Mouse (Mus musculus) E14TG2a.4 (cell line): ENCODE results near the gene Stat6.
A peak's percentile ranks its signal among the peaks of the same experiment; 100 is the strongest.

Source experiments
- H3K27me3 ChIP-seq: 2 replicates; pipeline ENCODE4 v1.6.1; 2014; ENCODE audit warnings: low read length, control low read depth; ENCODE audit not compliant: insufficient read depth
- H3K36me3 ChIP-seq: 2 replicates; pipeline ENCODE4 v1.6.1; 2014; ENCODE audit warnings: low read length, control low read depth; ENCODE audit not compliant: insufficient read depth
- H3K4me1 ChIP-seq: replicated peaks from 2 replicates; pipeline ENCODE4 v1.6.1; 2014; ENCODE audit warnings: low read depth, low read length, control low read depth
- H3K4me3 ChIP-seq: replicated peaks from 2 replicates; pipeline ENCODE4 v1.5.1; 2014; ENCODE audit warnings: mild to moderate bottlenecking, low read length
- H3K9me3 ChIP-seq: 2 replicates; pipeline ENCODE4 v1.6.1; 2014; ENCODE audit warnings: low read length, control low read depth
- CTCF ChIP-seq: conservative IDR thresholded peaks from 2 replicates; pipeline ENCODE4 v1.5.1; 2014; ENCODE audit warnings: low read length
- NANOG ChIP-seq: IDR thresholded peaks from 2 replicates; pipeline ENCODE4 v1.6.1; 2014; ENCODE audit warnings: borderline replicate concordance, low read length, mixed read lengths
- POU5F1 ChIP-seq: IDR thresholded peaks from 2 replicates; pipeline ENCODE4 v1.6.1; 2014; ENCODE audit warnings: low read length, borderline replicate concordance

Stat6 gene

GRCm38 (mm10) chr10:127619119-127619721 is 23.6 kb upstream of the Stat6 start:
- Histone ChIP-seq H3K4me1 (peaks cover 73% of the 10 kb centered on the region), H3K36me3 (peaks cover 4% of the 10 kb centered on the region), H3K9me3 (no peaks in the 10 kb centered on the region), H3K27me3 (peaks cover 23% of the 10 kb centered on the region), H3K4me3 (peak overlapping the region; percentile 67; the same call in 1 of the 2 replicates)
- TF ChIP-seq NANOG: no peak
- no peak for TF ChIP-seq POU5F1
- no peak for TF ChIP-seq CTCF

GRCm38 (mm10) chr10:127619941-127620405 is 22.8 kb upstream of the Stat6 start:
- TF ChIP-seq POU5F1: no peak
- TF ChIP-seq CTCF: no peak
- TF ChIP-seq NANOG: no peak
- Histone ChIP-seq H3K4me1 (peaks cover 65% of the 10 kb centered on the region), H3K36me3 (peaks cover 4% of the 10 kb centered on the region), H3K9me3 (no peaks in the 10 kb centered on the region), H3K4me3 (peak overlapping the region; percentile 79), H3K27me3 (peaks cover 23% of the 10 kb centered on the region)

GRCm38 (mm10) chr10:127620406-127621190 is 22.2 kb upstream of the Stat6 start, which contains the start of gene Lrp1:
Gene Lrp1, minus strand, starts transcription at chr10:127621148.
- Histone ChIP-seq H3K27me3 (peaks cover 23% of the 10 kb centered on the region), H3K4me1 (peaks cover 59% of the 10 kb centered on the region)

GRCm38 (mm10) chr10:127621191-127622056 is 21.4 kb upstream of the Stat6 start:
- TF ChIP-seq CTCF (no peak), POU5F1 (no peak), NANOG (no peak)
- Histone ChIP-seq H3K4me3 (peak overlapping the region; percentile 96), H3K27me3 (peaks cover 21% of the 10 kb centered on the region), H3K4me1 (peaks cover 51% of the 10 kb centered on the region), H3K36me3 (peaks cover 7% of the 10 kb centered on the region), H3K9me3 (peaks cover 6% of the 10 kb centered on the region)

More at GRCm38 (mm10) chr10:127620406-127621190, 22.2 kb upstream of the Stat6 start, which contains the start of gene Lrp1:
- TF ChIP-seq POU5F1: no peak
- TF ChIP-seq CTCF: no peak
- TF ChIP-seq NANOG: no peak
- Histone ChIP-seq H3K36me3 (peaks cover 7% of the 10 kb centered on the region), H3K4me3 (peak within 1 kb of the TSS; percentile 96), H3K9me3 (no peaks in the 10 kb centered on the region; the same call in 1 of the 2 replicates)

- Histone ChIP-seq H3K36me3 (peaks cover 7% of the 10 kb centered on the region), H3K4me3 (peak overlapping the region; percentile 96), H3K27me3 (peaks cover 21% of the 10 kb centered on the region), H3K4me1 (peaks cover 45% of the 10 kb centered on the region), H3K9me3 (peaks cover 11% of the 10 kb centered on the region)
- no peak for TF ChIP-seq POU5F1
- TF ChIP-seq NANOG: no peak
- no peak for TF ChIP-seq CTCF
These were observed 20.8 kb upstream of the Stat6 start for GRCm38 (mm10) chr10:127622057-127622392.

GRCm38 (mm10) chr10:127622661-127623060 is 20.1 kb upstream of the Stat6 start:
- peaks cover 21% of the 10 kb centered on the region for H3K27me3 ChIP-seq
- H3K4me1 ChIP-seq: peaks cover 38% of the 10 kb centered on the region
- H3K4me3 ChIP-seq: 0 out of 2 replicates have a peak overlapping the region, but pooled peaks have one; percentile 96
- TF ChIP-seq NANOG (no peak), POU5F1 (no peak), CTCF (no peak)
- peaks cover 11% of the 10 kb centered on the region for H3K9me3 ChIP-seq
- H3K36me3 ChIP-seq: peaks cover 7% of the 10 kb centered on the region

GRCm38 (mm10) chr10:127623439-127624216 is 19.2 kb upstream of the Stat6 start:
- Histone ChIP-seq H3K4me1 (peaks cover 31% of the 10 kb centered on the region), H3K4me3 (no peak overlapping the region), H3K9me3 (peaks cover 11% of the 10 kb centered on the region), H3K36me3 (peaks cover 7% of the 10 kb centered on the region), H3K27me3 (peaks cover 14% of the 10 kb centered on the region)
- TF ChIP-seq CTCF (no peak), POU5F1 (no peak), NANOG (no peak)
